Mouse (Mus musculus) stomach, postnatal 0 days (tissue): ENCODE measurements around the gene Sephs1. TPM values are rescaled to one million over a fixed set of nuclear protein-coding genes. Genes with fewer than 3 reads are reported as not detected.

ENCODE experiments used
- ATAC-seq: fragments of 200-750 bp; cut with Nextera tagmentation; 2 replicates; pipeline ENCODE4 v1.8.0; 2017; ENCODE audit not compliant: low FRiP score, low TSS enrichment
- DNase-seq: peaks from one replicate; pipeline ENCODE4 v3.0.0-alpha.2; 2016; ENCODE audit warnings: low spot score
- H3K27ac ChIP-seq: fragments of 300-500 bp; sonication (generic); replicated peaks from 2 replicates; pipeline ENCODE4 v1.5.1; 2014; ENCODE audit warnings: mild to moderate bottlenecking, control low read depth
- H3K27me3 ChIP-seq: fragments of 300-500 bp; sonication (generic); 2 replicates; pipeline ENCODE4 v1.6.1; 2014; ENCODE audit warnings: low read length; ENCODE audit not compliant: control insufficient read depth, insufficient read depth
- H3K36me3 ChIP-seq: fragments of 300-500 bp; sonication (generic); 2 replicates; pipeline ENCODE4 v1.6.1; 2014; ENCODE audit warnings: low read length, mixed read lengths; ENCODE audit not compliant: control insufficient read depth, insufficient read depth
- H3K4me1 ChIP-seq: fragments of 300-500 bp; sonication (generic); replicated peaks from 2 replicates; pipeline ENCODE4 v1.6.1; 2014; ENCODE audit warnings: antibody characterized with exemption; ENCODE audit not compliant: control insufficient read depth, insufficient read depth
- H3K4me2 ChIP-seq: fragments of 300-500 bp; sonication (generic); replicated peaks from 2 replicates; pipeline ENCODE4 v1.6.1; 2014; ENCODE audit warnings: low read depth, mild to moderate bottlenecking, control low read depth, moderate library complexity
- H3K4me3 ChIP-seq: fragments of 300-500 bp; sonication (generic); 2 replicates; pipeline ENCODE4 v1.5.1; 2014; ENCODE audit warnings: low read depth, low read length, control low read depth
- H3K9ac ChIP-seq: fragments of 300-500 bp; sonication (generic); 2 replicates; pipeline ENCODE4 v1.6.1; 2014; ENCODE audit warnings: mild to moderate bottlenecking, low read length, control low read depth, mixed read lengths
- H3K9me3 ChIP-seq: fragments of 300-500 bp; sonication (generic); 2 replicates; pipeline ENCODE4 v1.6.1; 2016; ENCODE audit warnings: low read length; ENCODE audit not compliant: control insufficient read depth
- CTCF ChIP-seq: IDR thresholded peaks from 2 replicates; pipeline ENCODE4 v1.5.1; 2016; ENCODE audit warnings: antibody characterized with exemption, low read depth, mild to moderate bottlenecking, moderate library complexity
- EP300 ChIP-seq: optimal IDR thresholded peaks from 2 replicates; pipeline ENCODE3; 2016; ENCODE audit warnings: antibody characterized with exemption
- WGBS: fragments of 180-500 bp; shearing (Covaris S2); extraction: QIAGEN DNeasy Blood & Tissue Kit; methylation state at CpG from one replicate; pipeline ENCODE4 v1.1.7; 2014; 5-methylcytosine and 5-hydroxymethylcytosine counted together
- polyA plus RNA-seq: library from polyadenylated mRNA; unstranded; fragments of >200 nt; fragmentation: Nextera tagmentation; extraction: Ambion mirVana; gene quantifications from 2 replicates; pipeline ENCODE4 v1.2.1, GENCODE M21; 2015

Sephs1 gene
- polyA plus RNA-seq, 1 experiment from 2014 or later: 25.7 TPM

- Histone ChIP-seq H3K27me3 (no peaks in the 10 kb centered on the region), H3K4me2 (no peak overlapping the region), H3K4me3 (no peak overlapping the region), H3K9ac (no peak overlapping the region), H3K27ac (no peak overlapping the region), H3K9me3 (no peaks in the 10 kb centered on the region), H3K4me1 (no peaks in the 10 kb centered on the region), H3K36me3 (no peaks in the 10 kb centered on the region)
- DNase-seq (peak; percentile 84), ATAC-seq (peak; percentile 69)
- TF ChIP-seq EP300: no peak
- TF ChIP-seq CTCF: peak; percentile 98
- WGBS: 36% methylated on average over 7 of the region's 7 CpGs
These were observed 17.2 kb upstream of the Sephs1 start for GRCm38 (mm10) chr2:4864008-4864816.

- Histone ChIP-seq H3K36me3 (no peaks in the 10 kb centered on the region), H3K4me2 (no peak overlapping the region), H3K4me3 (no peak overlapping the region), H3K4me1 (no peaks in the 10 kb centered on the region), H3K27ac (no peak overlapping the region), H3K9me3 (no peaks in the 10 kb centered on the region), H3K27me3 (no peaks in the 10 kb centered on the region), H3K9ac (no peak overlapping the region)
- DNase-seq: no peak
- TF ChIP-seq EP300: no peak
- TF ChIP-seq CTCF: no peak
- WGBS: 42% methylated on average over 9 of the region's 9 CpGs
- ATAC-seq: no peak
These were observed 16.5 kb upstream of the Sephs1 start for GRCm38 (mm10) chr2:4864817-4865296.

GRCm38 (mm10) chr2:4868028-4868725, 13.2 kb upstream of the Sephs1 start:
- 75% methylated on average over 12 of the region's 12 CpGs for WGBS
- Histone ChIP-seq H3K36me3 (no peaks in the 10 kb centered on the region), H3K9ac (no peak overlapping the region)

GRCm38 (mm10) chr2:4872740-4873139, 8.6 kb upstream of the Sephs1 start:
- Histone ChIP-seq H3K4me1 (no peaks in the 10 kb centered on the region), H3K4me2 (no peak overlapping the region), H3K27ac (no peak overlapping the region), H3K9me3 (no peaks in the 10 kb centered on the region), H3K4me3 (no peak overlapping the region), H3K9ac (no peak overlapping the region), H3K36me3 (no peaks in the 10 kb centered on the region), H3K27me3 (no peaks in the 10 kb centered on the region)
- DNase-seq (no peak), ATAC-seq (no peak)
- TF ChIP-seq EP300 (no peak), CTCF (0 out of 2 replicates have a peak, but pooled peaks have one; percentile 4)
- 62% methylated on average over 9 of the region's 9 CpGs for WGBS

More at GRCm38 (mm10) chr2:4868028-4868725, 13.2 kb upstream of the Sephs1 start:
- Histone ChIP-seq H3K4me2 (no peak overlapping the region), H3K4me3 (no peak overlapping the region), H3K4me1 (no peaks in the 10 kb centered on the region), H3K27ac (no peak overlapping the region), H3K27me3 (no peaks in the 10 kb centered on the region), H3K9me3 (no peaks in the 10 kb centered on the region)
- DNase-seq (no peak), ATAC-seq (no peak)
- TF ChIP-seq CTCF (no peak), EP300 (no peak)

GRCm38 (mm10) chr2:4873331-4873730, 8.0 kb upstream of the Sephs1 start:
- no peak for ATAC-seq
- H3K4me2 ChIP-seq: no peak overlapping the region
- no peak overlapping the region for H3K9ac ChIP-seq
- no peaks in the 10 kb centered on the region for H3K4me1 ChIP-seq
- no peak overlapping the region for H3K4me3 ChIP-seq
- H3K36me3 ChIP-seq: no peaks in the 10 kb centered on the region
- no peak for DNase-seq
- no peaks in the 10 kb centered on the region for H3K9me3 ChIP-seq
- 25% methylated on average over 6 of the region's 6 CpGs for WGBS
- TF ChIP-seq CTCF (no peak), EP300 (no peak)
- H3K27me3 ChIP-seq: no peaks in the 10 kb centered on the region
- no peak overlapping the region for H3K27ac ChIP-seq

GRCm38 (mm10) chr2:4875090-4875489, 6.3 kb upstream of the Sephs1 start:
- Histone ChIP-seq H3K27ac (no peak overlapping the region), H3K4me3 (no peak overlapping the region), H3K4me2 (no peak overlapping the region), H3K27me3 (no peaks in the 10 kb centered on the region), H3K9me3 (no peaks in the 10 kb centered on the region), H3K36me3 (no peaks in the 10 kb centered on the region), H3K4me1 (no peaks in the 10 kb centered on the region), H3K9ac (no peak overlapping the region)
- WGBS: 50% methylated on average over 1 of the region's 1 CpGs
- ATAC-seq: no peak
- DNase-seq: no peak
- TF ChIP-seq EP300: no peak
- TF ChIP-seq CTCF: no peak
